Mouse (Mus musculus): ENCODE measurements around the gene Ip6k2.
A peak's percentile ranks its signal among the peaks of the same experiment; 100 is the strongest.

DNA sequence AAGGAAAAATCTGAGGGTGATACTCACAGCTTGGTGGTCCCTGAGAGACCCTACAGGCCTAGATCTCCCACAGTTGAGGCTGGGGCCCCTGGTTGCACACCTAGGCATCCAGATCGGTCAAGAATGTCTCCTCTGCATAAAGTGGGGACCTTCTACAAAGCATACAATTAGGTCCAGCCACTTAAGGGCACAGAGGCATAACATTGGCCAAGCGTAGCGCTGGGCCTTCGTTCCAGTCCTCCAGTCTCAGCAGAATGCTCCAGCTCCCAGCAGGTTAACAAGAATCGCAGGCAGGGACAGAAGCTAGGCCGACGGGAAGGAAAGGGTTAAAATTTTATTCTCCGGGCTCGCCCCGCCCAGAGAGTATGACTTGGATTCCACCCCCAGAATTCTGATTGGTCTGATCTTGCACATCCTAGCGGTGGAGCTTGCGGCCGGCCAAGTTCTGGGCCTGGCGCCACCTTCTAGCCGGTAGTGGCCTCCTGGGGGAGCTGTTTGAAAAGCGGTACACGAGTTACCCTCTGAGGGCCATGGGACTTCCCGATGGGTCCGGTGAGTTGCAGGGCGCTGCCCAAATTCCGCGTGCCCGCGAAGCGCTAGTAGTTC is 70.1 kb downstream of the Ip6k2 start:
- peak; percentile 43 for TF ChIP-seq CTCF (IDR thresholded peaks at IDR 0.05; ENCODE audit: extremely low read depth, insufficient read depth, low read length)
- TF ChIP-seq POLR2A (IDR thresholded peaks at IDR 0.05; ENCODE audit: extremely low read depth, insufficient read depth, low read length) = peak; percentile 55; the same call in 1 of the 2 replicates

Data from cortical plate, adult 2 months (tissue).